Mouse (Mus musculus) forebrain, embryonic 13.5 days (tissue): ENCODE results near the gene Mettl24. TPM values are rescaled to one million over a fixed set of nuclear protein-coding genes. Genes with fewer than 3 reads are reported as not detected.

Experiments
- ATAC-seq: fragments of 200-750 bp; cut with Nextera tagmentation; 2 replicates; pipeline ENCODE4 v1.8.0; 2017
- H3K27ac ChIP-seq: fragments of 300-500 bp; sonication (generic); 2 replicates; pipeline ENCODE4 v1.5.1; 2015; ENCODE audit warnings: inconsistent platforms, mild to moderate bottlenecking, moderate library complexity
- H3K27me3 ChIP-seq: fragments of 300-500 bp; sonication (generic); 2 replicates; pipeline ENCODE4 v1.6.1; 2015; ENCODE audit warnings: mild to moderate bottlenecking, inconsistent platforms
- H3K36me3 ChIP-seq: fragments of 300-500 bp; sonication (generic); 2 replicates; pipeline ENCODE4 v1.6.1; 2015; ENCODE audit warnings: mild to moderate bottlenecking, inconsistent platforms; ENCODE audit not compliant: poor library complexity, severe bottlenecking
- H3K4me1 ChIP-seq: fragments of 300-500 bp; sonication (generic); 2 replicates; pipeline ENCODE4 v1.6.1; 2015; ENCODE audit warnings: inconsistent platforms
- H3K4me2 ChIP-seq: fragments of 300-500 bp; sonication (generic); 2 replicates; pipeline ENCODE4 v1.6.1; 2015; ENCODE audit warnings: inconsistent platforms, mild to moderate bottlenecking, moderate library complexity
- H3K4me3 ChIP-seq: fragments of 300-500 bp; sonication (generic); 2 replicates; pipeline ENCODE4 v1.5.1; 2015; ENCODE audit warnings: mild to moderate bottlenecking, inconsistent platforms
- H3K9ac ChIP-seq: fragments of 300-500 bp; sonication (generic); 2 replicates; pipeline ENCODE4 v1.6.1; 2015; ENCODE audit warnings: mild to moderate bottlenecking, inconsistent platforms
- H3K9me3 ChIP-seq: fragments of 300-500 bp; sonication (generic); replicated peaks from 2 replicates; pipeline ENCODE4 v1.6.1; 2016; ENCODE audit warnings: inconsistent platforms
- WGBS: fragments of 180-500 bp; shearing (Covaris S2); methylation state at CpG from one replicate; pipeline ENCODE4 v1.1.7; 2015; 5-methylcytosine and 5-hydroxymethylcytosine counted together
- polyA plus RNA-seq: library from polyadenylated mRNA; unstranded; fragments of >200 nt; fragmentation: Nextera tagmentation; extraction: Ambion mirVana; gene quantifications from 2 replicates; pipeline ENCODE4 v1.2.1, GENCODE M21; 2015

Mettl24 gene
- polyA plus RNA-seq, 1 experiment from 2014 or later: 0.21 TPM

DNA sequence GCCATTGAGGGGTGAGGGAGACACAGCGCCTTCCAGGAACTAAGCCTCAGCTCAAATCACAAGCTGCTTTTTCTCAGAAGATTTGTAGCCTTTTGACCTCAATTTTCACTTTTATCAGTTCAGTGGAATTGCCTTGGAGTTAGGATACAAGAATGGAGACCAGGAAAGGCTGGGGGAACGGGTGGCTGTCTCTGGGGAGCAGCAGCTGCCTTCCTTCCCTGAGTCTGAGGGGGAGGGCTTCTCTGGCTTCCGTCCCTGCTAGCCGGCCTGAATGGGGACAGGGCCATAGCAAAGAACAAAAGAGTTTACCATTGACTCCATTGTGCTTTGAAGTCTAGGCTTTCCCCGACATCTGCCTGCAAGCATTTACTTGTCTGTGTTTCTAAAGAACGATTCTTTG lies 41.3 kb downstream of the Mettl24 start:
- WGBS: 23% methylated on average over 6 of the region's 6 CpGs
- peaks cover 30% of the 10 kb centered on the region for H3K4me1 ChIP-seq
- no peak overlapping the region for H3K4me3 ChIP-seq
- no peak for ATAC-seq
- no peaks in the 10 kb centered on the region for H3K36me3 ChIP-seq
- no peaks in the 10 kb centered on the region for H3K9me3 ChIP-seq
- no peak overlapping the region for H3K9ac ChIP-seq
- no peak overlapping the region for H3K27ac ChIP-seq
- H3K27me3 ChIP-seq: no peaks in the 10 kb centered on the region
- H3K4me2 ChIP-seq: no peak overlapping the region

DNA sequence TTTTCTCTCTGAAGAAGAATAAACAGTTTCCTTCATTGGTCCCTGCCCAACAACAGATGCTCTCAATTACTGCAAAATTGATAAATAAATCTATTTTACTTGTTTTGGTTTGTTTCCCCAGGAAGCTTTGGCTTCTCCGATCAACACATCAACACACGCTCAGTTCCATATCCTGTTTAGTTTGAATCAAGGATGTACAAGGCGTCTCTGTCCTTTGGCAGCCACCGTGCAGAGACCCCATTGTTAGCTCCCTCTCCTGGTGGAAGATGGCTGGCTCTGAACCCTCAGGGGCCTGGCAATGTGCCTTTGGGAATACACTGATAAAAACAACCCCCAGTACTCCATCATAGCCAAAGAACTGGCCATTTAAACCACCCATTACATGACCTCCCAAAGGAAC lies 42.0 kb downstream of the Mettl24 start:
- Histone ChIP-seq H3K4me3 (no peak overlapping the region), H3K27ac (no peak overlapping the region), H3K4me2 (no peak overlapping the region), H3K36me3 (no peaks in the 10 kb centered on the region), H3K4me1 (peaks cover 30% of the 10 kb centered on the region), H3K9ac (no peak overlapping the region), H3K9me3 (no peaks in the 10 kb centered on the region), H3K27me3 (no peaks in the 10 kb centered on the region)
- no peak for ATAC-seq
- 36% methylated on average over 4 of the region's 4 CpGs for WGBS

DNA sequence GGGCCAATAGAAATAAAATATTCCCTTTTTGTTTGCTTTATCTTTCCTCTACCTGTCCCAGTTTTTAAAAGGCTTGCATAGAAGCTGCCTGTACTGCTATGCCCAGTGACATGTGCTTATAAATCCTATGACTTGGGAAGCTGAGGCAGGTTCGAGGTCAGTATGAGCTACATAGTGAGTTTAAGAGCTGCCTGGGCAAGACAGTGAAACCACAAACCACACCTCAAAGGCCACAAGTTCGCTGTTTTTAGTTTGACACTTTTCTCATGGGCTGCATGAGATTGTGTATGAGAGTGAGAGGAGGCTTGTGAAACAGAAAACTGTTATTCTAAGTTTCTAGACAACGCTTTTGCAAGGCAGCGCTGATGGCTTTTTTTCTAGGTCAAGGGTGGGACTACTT lies 42.4 kb downstream of the Mettl24 start:
- H3K27me3 ChIP-seq: no peaks in the 10 kb centered on the region
- no peaks in the 10 kb centered on the region for H3K36me3 ChIP-seq
- no peak overlapping the region for H3K4me2 ChIP-seq
- H3K9ac ChIP-seq: no peak overlapping the region
- whole genome bisulfite sequencing: 89% methylated on average over 4 of the region's 4 CpGs
- H3K4me3 ChIP-seq: no peak overlapping the region
- H3K9me3 ChIP-seq: no peaks in the 10 kb centered on the region
- peaks cover 30% of the 10 kb centered on the region for H3K4me1 ChIP-seq
- no peak for ATAC-seq
- H3K27ac ChIP-seq: no peak overlapping the region

DNA sequence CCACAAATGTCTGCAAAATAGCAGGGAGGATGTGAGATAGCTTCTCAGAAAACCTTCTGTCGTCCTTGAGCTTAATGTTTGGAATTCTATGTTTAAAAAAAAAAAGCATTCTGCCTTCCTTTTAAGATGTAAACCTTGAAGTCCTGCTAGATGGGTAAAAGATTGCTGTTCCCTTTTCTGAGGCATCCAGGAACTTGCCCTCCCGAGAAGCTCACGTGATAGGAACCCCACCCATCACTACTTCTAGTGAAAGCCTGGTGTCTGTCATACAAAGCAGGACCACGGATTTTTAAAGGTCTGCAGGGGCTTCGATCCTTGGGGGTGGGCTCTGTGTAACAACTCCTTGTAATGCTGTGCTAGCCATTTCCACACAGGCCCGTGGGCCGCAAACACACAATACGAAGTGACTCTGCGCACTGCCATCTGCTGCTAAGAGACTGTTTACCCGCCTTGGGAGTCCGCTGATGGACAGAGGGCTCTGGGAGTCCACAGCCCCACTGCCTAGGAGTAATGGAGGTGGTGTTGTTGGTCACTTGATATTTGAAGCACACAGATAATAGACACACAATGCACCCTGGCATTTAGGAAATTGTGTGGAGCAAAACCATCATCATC lies 43.3 kb downstream of the Mettl24 start:
- H3K4me2 ChIP-seq: no peak overlapping the region
- no peaks in the 10 kb centered on the region for H3K27me3 ChIP-seq
- peak overlapping the region; percentile 43; the same call in 1 of the 2 replicates for H3K9ac ChIP-seq
- WGBS: 52% methylated on average over 11 of the region's 11 CpGs
- peak; percentile 61; the same call in 1 of the 2 replicates for ATAC-seq
- H3K27ac ChIP-seq: no peak overlapping the region; the same call in 1 of the 2 replicates
- no peaks in the 10 kb centered on the region for H3K9me3 ChIP-seq
- H3K4me1 ChIP-seq: peaks cover 30% of the 10 kb centered on the region
- H3K36me3 ChIP-seq: no peaks in the 10 kb centered on the region
- H3K4me3 ChIP-seq: no peak overlapping the region

DNA sequence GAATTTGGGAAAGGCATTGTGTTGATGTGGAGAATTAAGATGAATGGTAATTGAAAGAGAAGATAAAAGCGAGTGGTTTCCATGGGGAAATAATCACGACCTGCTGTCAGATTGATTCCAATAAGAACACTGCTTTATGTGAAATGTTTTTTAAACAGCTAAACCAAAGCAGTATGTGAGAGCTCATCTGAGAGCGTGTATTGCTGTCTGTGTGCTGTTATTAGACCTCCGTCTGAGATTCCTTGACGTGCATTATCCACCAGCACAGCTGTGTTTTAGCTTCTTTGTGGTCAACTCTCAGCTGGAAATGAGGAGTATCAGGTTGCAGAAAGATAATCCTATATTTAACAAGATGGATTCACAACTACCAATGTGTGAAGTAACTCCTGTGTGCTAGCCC lies 43.9 kb downstream of the Mettl24 start:
- no peaks in the 10 kb centered on the region for H3K36me3 ChIP-seq
- H3K27ac ChIP-seq: peak overlapping the region; percentile 37; the same call in 1 of the 2 replicates
- peaks cover 30% of the 10 kb centered on the region for H3K4me1 ChIP-seq
- H3K27me3 ChIP-seq: no peaks in the 10 kb centered on the region
- no peaks in the 10 kb centered on the region for H3K9me3 ChIP-seq
- no peak overlapping the region for H3K9ac ChIP-seq
- H3K4me2 ChIP-seq: no peak overlapping the region
- peak; percentile 50; the same call in 1 of the 2 replicates for ATAC-seq
- WGBS: 14% methylated on average over 5 of the region's 5 CpGs
- no peak overlapping the region for H3K4me3 ChIP-seq

DNA sequence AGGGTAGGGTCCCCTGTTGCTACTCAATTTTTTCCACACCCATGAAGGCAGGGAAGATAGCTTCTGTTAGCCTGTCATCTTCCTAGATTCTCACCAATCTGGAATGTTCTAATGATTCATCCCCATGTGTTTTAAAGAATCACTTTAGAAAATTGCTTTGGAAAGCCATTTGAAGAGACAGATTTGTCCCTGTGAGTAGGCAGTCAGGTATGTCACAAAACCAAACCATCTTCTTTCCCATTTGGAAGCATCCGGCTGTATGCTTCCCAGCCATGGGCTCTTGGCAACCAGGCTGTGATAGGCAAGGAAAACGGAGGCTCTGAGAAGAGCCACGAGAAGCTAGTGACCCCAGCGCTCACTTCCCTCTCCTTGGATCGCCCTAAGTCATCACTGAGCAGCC lies 47.1 kb downstream of the Mettl24 start:
- H3K4me3 ChIP-seq: no peak overlapping the region
- no peaks in the 10 kb centered on the region for H3K36me3 ChIP-seq
- H3K27me3 ChIP-seq: no peaks in the 10 kb centered on the region
- H3K4me1 ChIP-seq: peaks cover 17% of the 10 kb centered on the region
- no peak overlapping the region for H3K9ac ChIP-seq
- 83% methylated on average over 5 of the region's 5 CpGs for WGBS
- H3K27ac ChIP-seq: no peak overlapping the region
- H3K9me3 ChIP-seq: no peaks in the 10 kb centered on the region
- ATAC-seq: no peak
- no peak overlapping the region for H3K4me2 ChIP-seq

DNA sequence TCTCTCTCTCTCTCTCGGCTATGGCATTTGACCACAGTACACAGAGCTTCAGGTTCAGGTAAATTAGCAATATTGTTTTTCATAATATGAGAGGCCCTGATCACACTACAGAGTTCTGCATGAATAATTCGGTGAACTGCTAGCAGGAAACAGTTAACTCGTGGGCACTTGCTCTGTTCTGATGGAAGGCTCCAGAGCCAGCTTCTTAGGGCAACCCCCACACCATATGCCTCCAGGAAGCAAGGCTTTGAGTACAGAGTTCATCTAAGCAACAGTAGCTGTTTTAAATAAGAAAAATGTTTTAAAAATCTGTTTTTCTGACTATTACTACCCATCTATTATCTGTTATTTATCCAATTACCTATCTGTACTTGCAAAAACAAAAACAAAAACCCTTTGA lies 50.2 kb downstream of the Mettl24 start:
- Histone ChIP-seq H3K27ac (no peak overlapping the region), H3K36me3 (no peaks in the 10 kb centered on the region), H3K9me3 (no peaks in the 10 kb centered on the region), H3K9ac (no peak overlapping the region), H3K4me3 (no peak overlapping the region), H3K4me1 (0 out of 2 replicates have a peak, but pooled peaks cover 4% of the 10 kb centered on the region), H3K4me2 (no peak overlapping the region), H3K27me3 (no peaks in the 10 kb centered on the region)
- WGBS: 79% methylated on average over 3 of the region's 3 CpGs
- ATAC-seq: no peak

DNA sequence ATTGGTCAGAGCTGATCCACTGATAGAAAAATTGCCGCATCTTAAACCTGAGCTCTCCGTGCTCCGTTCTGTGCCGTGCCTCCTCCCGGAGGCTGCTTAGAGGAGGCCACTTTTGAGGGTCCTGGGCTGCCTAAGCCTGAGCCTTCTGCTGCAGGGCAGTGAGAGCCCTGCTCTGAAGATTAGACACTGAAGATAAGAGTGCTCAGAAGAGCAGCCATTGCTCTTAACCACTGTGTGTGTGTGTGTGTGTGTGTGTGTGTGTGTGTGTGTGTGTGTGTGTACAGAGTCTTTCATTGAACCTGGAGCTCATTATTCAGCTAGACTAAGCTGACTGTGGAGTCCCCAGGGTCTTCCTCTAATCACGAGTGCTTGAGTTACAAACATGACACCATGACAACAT lies 53.1 kb downstream of the Mettl24 start:
- no peak overlapping the region for H3K9ac ChIP-seq
- no peak overlapping the region for H3K4me3 ChIP-seq
- 84% methylated on average over 6 of the region's 6 CpGs for WGBS
- 0 out of 2 replicates have a peak, but pooled peaks cover 4% of the 10 kb centered on the region for H3K4me1 ChIP-seq
- H3K27ac ChIP-seq: no peak overlapping the region
- H3K36me3 ChIP-seq: no peaks in the 10 kb centered on the region
- 0 out of 2 replicates have a peak, but pooled peaks have one; percentile 24 for ATAC-seq
- no peak overlapping the region for H3K4me2 ChIP-seq
- H3K9me3 ChIP-seq: no peaks in the 10 kb centered on the region
- H3K27me3 ChIP-seq: no peaks in the 10 kb centered on the region

DNA sequence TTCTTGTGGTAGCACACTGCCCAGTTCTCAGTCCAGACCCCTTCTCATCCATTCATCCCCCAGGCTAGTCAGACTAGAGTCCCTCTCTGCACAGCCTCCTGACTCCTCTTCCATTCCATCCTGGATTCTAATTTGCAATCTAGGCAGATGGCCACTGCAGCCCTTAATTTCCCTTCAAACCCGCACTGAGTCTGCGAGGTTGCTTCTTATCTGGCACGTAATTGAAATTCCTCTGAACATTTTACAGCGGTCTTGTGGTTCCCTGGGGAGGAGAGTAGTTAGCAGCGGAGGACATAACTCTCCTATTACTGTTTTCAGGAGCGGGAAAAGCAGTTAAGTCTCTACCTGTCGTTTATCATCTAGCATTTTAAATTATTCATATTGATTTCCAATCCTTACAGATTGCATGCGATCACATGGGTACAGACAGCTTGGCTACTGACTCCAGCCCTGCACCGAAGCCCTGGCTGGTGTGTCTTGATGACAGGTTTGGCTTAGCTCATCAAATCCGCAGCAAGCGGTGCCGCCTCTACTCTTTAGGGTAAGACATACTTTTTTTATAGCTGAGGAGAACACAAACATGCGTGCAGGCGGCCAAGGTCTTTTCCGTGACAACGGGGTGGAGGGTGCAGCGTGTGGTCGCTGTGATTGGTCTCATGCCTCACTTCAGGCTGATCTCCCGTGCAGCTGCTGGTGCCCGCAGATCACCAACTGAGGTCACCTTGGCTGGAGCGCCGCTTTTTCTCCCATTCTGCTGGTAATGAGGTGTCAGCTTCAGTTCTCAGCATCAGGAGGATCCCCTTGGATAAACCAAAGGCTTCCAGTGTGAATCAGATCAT lies 54.4 kb downstream of the Mettl24 start:
- Histone ChIP-seq H3K36me3 (no peaks in the 10 kb centered on the region), H3K4me1 (0 out of 2 replicates have a peak, but pooled peaks cover 4% of the 10 kb centered on the region), H3K9me3 (no peaks in the 10 kb centered on the region), H3K27me3 (no peaks in the 10 kb centered on the region), H3K27ac (no peak overlapping the region), H3K4me2 (no peak overlapping the region), H3K4me3 (no peak overlapping the region), H3K9ac (no peak overlapping the region)
- 82% methylated on average over 22 of the region's 22 CpGs for WGBS
- ATAC-seq: peak; percentile 59; the same call in 1 of the 2 replicates

DNA sequence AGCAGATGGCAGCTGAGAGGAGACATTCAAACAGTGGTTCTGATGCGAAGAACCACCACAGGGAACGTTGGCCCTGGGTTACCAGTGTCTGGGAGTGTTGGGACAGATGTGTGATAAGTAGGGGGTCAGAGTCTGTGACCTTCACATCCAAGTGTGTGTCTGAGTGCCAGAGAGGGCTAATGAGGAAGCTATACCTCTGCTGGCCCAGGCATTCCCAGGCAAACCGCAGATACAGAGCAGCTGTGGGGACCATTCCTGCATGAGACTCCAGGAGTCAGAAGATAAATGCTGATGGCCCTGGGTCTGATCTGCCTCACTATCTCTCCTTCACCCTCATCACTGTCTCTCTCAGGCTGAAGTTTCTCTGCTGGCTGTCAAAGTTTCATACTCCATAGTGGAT lies 57.6 kb downstream of the Mettl24 start:
- ATAC-seq: no peak
- WGBS: 81% methylated on average over 3 of the region's 3 CpGs
- Histone ChIP-seq H3K4me3 (no peak overlapping the region), H3K9me3 (no peaks in the 10 kb centered on the region), H3K9ac (no peak overlapping the region), H3K4me2 (no peak overlapping the region), H3K27me3 (no peaks in the 10 kb centered on the region), H3K27ac (no peak overlapping the region), H3K4me1 (0 out of 2 replicates have a peak, but pooled peaks cover 4% of the 10 kb centered on the region), H3K36me3 (no peaks in the 10 kb centered on the region)

DNA sequence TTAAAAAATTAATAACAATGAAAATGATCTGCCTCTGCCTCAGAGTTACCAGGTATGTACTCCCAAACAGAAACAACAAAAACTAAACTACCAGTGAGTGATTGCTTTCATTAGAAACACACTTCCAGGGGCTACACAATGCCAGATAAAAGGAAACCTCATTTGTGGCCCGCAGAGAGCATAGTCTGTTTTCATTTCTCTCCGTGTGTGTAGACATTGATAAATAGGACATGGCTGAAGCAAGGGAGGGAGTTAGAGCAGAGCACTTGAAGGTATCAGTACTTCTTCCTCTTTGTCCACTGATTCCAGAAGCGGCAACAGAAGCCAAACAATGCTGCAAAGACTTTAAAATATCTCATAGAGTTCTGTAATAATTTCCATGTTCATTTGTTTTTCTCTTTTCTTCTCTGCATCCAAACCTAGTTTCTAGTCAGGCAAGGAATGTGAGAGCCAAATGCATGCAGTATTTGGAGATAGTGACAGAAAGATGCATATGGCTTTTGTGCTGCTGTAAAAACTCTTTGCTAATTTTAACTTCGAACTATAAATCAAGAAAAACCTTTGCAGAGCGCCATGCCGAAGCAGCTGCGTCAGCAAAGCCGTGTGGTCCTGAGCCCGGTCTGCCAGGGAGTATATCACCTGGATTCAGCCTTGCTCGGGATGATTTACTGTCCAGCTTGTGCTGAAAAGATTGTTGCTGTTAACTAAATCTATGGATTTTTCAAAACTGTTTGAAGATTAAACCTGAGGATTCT lies 67.4 kb downstream of the Mettl24 start:
- Histone ChIP-seq H3K4me1 (peaks cover 9% of the 10 kb centered on the region), H3K27me3 (no peaks in the 10 kb centered on the region), H3K4me3 (no peak overlapping the region), H3K27ac (no peak overlapping the region), H3K36me3 (no peaks in the 10 kb centered on the region), H3K9ac (no peak overlapping the region), H3K9me3 (no peaks in the 10 kb centered on the region), H3K4me2 (no peak overlapping the region)
- no peak for ATAC-seq
- 75% methylated on average over 10 of the region's 10 CpGs for WGBS

DNA sequence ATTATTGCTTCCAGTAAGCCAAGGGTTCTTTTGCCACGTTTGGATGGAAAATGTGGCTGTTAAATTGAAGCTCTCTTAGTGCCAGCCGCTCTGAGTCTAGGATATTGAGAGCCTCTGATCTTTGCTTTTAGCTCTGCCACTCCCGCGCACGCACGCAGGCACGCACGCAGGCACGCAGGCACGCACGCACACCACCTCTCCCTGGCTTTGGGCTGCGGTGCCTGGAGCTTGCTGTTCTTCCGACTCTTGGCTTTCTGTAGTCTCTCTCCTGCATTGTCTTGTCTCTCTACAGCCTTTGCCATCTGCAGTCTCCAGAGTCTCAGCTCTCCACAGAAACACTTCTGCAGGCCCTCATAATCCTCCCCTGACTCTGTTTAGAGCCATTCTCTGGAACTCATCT lies 68.1 kb downstream of the Mettl24 start:
- 82% methylated on average over 13 of the region's 13 CpGs for WGBS
- Histone ChIP-seq H3K36me3 (no peaks in the 10 kb centered on the region), H3K4me1 (peaks cover 9% of the 10 kb centered on the region), H3K27me3 (no peaks in the 10 kb centered on the region), H3K9me3 (no peaks in the 10 kb centered on the region), H3K4me3 (no peak overlapping the region), H3K9ac (no peak overlapping the region), H3K27ac (no peak overlapping the region), H3K4me2 (no peak overlapping the region)
- ATAC-seq: no peak
